Mouse (Mus musculus) thymus, postnatal 14 days (tissue): ENCODE measurements around the gene Abhd8.

ENCODE experiments used
- DNase-seq: peaks from one replicate; pipeline ENCODE4 v3.0.0; 2021

Abhd8 gene

DNA sequence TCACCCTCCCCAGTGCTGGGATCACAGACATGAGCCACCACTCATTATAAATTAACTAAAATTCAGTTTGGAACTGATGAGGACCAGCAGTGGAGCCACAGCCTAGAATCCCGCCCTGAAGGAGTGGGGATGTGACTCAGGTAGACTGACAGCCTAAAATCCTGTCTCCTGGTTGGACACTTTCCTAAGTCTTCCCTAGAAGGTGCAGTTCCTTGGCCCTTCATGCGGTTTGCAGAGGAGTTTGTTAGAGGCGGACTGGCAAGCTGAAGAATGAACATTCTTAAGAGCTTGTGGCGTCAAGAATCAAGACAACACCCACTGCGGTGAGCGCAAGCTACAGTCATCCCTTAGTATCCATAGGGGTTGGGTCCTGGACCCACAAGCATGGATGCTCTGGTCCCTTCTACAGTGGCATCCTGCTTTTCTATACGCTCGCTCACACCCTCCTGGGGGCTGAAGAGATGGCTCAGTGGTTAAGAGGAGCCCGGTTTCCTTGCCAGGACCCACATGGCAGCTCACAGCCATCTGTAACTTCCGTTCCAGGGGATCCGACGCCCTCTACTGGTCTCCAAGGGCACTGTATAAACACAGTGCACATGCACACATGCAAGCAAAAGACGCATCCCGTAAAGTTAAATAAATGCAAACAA, 13.9 kb upstream of the Abhd8 start:
- DNase-seq, result peak; percentile 51

DNA sequence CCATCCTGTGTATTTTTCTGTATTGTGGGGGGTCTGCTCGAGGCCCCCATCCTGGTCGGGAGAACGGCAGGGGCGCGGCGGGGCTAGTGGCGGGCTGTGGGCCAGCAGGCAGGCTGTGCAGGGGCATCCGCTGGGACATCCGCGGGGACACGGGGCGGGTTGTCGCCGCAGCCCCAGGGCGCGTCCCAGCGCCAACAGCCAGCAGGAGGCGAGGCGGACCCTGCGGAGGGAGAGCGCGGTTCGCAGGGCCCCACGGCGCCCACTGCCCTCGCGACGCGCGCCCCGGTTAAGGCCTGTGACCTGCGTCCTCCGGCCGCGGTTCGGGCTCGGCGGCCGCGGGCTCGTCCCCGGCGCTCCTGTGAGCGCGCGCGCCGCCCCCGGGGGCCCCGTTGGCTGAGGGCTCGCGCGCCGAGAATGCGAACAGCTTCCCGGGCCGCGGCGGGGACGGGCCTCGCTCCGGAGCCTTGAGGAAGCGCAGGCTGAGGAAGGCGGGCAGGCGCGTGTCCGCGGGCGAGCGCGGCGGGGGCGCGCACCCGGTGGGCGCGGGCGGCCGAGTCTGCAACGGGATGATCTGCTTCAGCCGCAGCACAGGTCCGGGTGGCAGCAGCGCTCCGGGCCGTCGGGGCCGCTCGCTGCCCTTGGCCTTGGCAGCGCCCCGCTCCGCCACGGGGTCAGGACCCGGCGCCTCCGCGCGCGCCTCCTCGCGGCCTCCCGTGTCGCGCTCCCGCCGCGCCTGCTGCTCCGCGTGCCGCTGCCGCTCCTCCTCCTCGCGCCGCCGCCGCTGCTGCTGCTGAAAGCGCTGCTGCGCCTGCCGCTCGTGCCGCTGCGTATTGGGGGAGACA, 12.9 kb upstream of the Abhd8 start:
- peak; percentile 88 for DNase-seq

DNA sequence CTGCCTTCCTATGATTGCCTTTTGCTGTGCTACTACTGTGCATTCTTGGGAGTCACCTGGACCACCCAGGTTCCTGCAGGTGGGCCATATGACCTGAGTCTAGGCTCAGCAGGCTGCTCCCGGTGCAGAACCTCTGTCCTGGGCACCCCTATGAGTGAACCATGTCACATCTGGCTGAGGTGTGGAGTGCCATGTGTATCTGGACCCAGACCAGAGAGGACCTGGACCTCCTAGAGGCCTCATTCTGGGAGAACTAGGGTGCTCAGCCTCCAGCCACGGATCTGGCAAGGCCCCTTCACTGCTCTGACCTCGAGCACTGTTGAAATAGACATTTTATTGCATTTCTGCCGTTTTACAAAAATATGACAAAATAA, 12.2 kb upstream of the Abhd8 start:
- no peak for DNase-seq

DNA sequence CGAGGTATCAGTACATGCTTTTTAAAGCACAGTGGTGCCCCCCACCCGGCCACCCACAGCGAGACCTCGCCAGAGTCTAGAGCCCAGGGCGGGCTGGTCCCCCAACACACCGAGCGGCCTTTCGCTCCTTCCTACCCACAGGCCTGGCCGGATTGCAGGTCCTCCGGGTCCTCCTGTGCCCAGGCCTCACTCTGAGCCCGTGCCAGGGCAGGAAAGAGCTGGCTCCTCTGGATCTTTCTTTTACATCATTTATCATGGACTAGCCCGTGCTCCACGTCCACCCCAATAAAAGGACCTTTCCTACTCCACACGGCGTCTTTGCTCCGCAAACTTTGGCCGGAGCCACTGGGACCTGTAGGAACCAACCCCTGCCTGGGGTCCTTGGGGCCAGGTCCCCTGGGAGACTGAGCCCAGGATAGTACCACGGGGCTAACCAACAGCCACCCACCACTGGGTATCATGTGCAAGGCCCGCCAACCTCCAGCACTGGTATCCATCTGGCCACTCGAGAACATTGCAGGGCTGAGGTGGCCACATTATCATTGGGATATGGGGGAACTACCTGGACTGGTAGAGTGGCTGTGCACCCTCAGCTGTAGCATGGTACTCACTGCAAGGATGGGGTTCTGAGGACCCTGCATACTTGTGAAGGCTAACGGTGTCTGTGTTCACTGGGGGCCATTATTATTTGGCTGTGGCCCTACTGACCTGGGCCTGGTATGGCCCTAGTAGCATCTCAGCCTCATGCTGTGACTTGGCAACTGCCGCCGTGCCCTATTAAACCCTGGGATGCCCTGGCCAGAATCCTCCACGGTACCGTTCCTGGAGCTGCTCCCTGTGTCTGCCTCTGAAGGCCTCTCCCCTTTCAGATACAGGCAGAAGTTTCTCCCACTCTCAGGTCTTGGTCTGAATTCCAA, 11.6 kb upstream of the Abhd8 start:
- DNase-seq, result no peak

DNA sequence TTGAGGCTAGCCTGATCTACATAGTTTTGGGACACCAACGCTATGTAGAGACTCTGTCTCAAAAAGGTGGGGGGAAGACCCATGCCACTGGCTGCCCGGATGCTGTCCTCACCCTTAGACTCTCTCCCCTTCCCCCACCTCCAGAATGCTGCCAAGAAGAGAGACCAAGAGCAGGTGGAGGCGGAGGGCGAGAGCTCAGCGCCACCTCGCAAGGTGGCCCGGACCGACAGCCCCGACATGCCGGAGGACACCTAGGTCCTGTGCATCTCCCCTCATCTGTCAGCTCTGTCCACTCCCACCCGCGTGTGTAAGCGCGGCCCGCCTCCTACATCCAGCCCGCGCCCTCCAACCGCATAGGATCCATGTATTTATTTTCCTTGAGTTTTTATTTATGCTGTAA, 10.9 kb upstream of the Abhd8 start:
- DNase-seq, result no peak

DNA sequence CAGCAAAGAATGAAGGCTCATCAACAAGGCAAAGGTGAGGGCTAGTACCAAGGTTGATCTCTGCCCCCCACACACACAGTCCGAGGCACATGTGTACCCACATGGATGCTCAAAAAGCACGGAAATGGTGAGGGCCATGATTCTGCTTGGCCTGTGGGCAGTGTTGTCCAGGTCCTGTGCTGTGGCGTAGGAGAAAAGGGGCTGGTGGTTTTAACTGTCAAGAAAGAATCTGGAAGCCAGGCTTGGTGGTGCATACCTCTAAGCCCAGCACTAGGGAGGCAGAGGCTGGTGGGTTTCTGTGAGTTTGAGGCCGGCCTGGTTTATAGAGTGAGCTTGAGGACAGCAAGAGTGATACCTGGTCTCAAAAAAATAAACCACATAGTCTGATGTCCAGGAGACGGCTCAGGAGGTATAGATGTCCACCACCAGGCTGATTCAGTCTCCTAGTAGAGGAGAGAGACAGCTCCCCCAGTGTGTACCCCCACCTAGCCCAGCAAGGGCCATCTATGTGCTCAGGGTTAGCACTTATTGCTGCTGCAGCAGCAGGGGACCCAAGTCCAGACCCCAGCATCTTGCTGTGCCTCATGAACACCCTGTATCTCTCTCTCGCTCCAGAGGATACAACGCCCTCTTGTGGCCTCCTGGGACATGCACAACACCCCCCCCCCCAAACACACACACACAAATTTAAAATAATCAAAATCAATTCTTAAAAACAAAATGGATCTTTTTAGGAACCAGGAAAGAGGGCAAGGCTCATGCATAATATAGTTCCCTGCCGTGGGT, 9.3 kb upstream of the Abhd8 start:
- DNase-seq, result no peak

DNA sequence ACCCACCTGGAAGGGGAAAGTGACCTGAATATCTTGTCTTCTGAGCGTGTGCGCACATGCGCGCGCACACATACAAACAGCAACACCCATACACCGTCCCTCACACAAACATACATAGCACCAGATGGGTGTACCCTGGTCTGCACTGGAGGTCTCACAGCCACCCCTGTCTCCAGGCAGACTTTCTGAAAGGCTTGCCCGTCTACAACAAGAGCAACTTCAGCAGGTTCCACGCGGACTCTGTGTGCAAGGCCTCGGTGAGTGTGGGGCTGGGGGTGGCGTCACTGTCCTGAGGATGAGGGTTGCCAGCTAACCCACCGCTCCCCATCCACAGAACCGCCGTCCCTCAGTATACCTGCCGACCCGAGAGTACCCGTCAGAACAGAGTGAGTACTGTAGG, 8.4 kb upstream of the Abhd8 start:
- no peak for DNase-seq

DNA sequence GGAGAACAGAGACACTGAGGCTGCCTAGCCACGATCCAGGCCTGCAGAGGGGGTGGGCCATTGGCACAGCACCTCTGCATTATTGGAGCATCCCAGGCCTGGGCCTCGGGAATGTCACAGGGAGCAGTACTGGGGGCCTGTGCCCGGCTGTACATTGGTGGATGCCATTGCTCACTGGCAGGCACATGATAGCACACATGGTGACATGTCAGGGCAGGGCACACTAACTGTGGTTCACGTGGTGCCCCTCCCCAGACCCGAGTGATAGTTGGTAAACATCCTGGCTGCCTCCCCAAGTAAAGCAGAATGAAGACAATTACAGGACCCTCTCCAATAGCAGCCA, 7.4 kb upstream of the Abhd8 start:
- no peak for DNase-seq

DNA sequence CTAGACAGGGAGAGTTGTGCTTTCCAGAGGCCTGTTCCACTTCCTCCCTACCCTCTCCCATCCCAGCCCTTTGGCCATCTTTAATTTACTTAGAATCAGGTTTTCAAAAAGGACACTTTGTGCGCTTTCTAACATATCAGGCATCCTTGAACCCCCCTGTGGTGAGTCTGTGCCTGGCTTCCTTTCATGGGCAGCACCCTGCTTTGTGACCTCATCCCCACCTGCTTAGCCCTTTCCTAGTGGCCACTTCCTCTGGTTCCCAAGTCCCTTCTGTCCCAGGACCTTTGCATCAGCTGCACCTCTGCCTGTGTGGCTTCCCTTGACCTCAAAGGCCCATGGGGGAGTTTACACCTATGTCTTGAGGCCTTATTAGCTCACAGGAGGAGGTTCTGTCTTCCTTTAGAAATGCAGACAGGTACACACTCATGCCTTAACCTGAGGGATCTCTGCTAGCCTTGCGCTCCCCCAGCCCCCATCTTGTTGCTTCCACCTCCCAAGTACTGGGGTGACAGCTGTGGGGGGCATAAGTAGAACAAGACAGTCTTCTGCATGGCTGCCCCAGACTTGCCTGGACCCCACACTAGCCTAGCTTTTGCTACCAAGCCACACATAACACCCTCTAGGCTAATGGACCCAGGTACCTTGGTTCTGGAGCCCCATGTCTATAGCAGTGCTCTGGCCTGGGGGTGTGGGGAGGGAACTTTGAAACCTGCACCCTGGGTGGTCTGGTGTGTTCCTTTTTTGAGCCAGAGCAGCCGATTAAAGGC, 6.9 kb upstream of the Abhd8 start:
- DNase-seq, result no peak

DNA sequence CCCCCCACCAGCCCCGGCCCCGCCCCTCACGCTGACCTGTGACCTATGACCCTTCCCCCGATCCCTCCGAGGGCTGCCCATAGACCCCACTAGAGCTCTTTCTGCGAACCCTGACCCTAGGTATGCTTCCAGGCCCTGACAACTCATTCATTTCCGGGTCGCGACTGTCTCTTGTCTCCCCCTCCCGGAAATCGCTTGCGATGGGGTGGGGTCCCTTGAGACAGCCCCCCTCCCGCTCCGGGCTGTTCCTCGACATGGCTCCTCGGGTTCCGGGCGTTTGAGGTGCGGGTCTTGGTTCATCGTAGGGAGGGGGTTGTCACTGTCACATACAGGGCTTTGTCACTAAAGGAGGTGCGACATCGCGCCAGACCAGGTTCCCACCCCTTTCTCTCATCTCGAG, 6.0 kb upstream of the Abhd8 start:
- peak; percentile 77 for DNase-seq

DNA sequence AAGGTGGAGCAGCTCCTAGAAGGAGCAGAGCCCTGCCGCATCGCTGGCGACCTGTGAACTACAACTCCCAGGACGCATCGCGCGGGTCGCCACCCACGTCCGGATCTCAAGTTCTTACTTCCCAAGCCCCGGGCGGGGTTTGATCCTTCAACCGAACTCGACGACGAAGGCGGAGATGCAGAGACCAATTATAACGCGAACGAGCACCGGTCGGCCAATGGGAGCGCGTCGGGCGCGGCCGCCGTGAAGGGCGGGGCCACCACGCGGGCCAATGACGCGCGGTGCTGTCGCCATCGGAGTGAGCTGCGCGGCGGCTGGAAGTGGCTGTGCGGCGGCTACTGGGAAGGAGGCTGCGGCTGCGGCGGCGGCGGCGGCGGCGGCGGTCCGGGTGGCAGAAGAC, 5.5 kb upstream of the Abhd8 start, which contains the start of gene Dda1:
Gene Dda1 (plus strand): TSS at position 284 of the 400 bp plus-strand sequence.
- peak; percentile 98 for DNase-seq

DNA sequence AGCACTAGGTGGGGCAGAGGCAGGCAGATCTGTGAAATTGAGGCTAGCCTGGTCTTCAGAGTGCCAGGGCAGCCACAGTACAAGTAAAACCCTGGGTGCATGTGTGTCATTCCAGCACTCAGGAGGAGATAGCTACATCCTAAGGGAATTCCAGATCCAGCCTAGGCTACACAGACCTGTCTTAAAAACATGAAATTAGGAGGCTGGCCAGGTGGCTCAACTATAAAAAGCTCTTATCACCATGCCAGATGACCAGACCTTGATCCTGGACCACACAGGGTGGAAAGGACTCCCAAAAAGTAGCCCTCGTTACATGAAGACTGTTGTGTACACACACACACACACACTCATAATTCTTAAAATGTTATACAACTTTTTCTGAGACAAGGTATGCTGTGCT, 4.5 kb upstream of the Abhd8 start:
- DNase-seq, result no peak

DNA sequence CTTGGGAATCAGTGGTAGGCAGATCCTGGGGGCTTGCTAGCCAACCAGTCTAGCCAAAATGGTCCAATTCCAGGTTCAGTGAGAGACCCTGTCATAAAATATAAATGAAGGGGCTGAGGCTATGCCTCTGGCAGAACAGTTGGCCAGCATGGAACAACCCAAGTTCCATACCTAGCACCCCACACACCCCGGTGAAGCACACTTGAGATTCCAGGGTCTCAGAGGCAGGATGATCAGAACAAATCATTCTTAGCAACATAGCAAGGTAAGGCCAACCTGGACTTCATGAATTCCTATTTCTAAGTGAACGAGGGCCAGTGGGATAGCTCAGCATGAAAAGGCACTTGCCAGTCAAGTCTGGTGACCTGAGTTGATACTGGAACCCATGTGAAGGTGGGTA, 3.7 kb upstream of the Abhd8 start:
- DNase-seq, result no peak

DNA sequence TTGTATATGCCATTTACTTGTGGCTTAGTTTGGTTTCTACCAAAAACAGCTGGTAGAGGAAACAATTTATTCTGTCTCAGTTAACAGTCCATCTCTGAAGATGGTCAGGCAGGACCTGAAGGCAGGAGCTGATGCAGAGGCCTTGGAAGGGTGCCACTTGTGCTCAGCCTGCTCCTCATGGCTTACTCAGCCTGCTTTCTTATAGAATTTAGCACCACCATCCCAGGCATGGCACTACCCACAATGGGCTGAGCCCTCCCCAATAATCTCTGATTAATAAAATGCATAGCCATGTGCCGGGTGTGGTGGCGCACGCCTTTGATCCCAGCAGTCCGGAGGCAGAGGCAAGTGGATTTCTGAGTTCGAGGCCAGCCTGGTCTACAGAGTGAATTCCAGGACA, 2.7 kb upstream of the Abhd8 start:
- DNase-seq, result no peak

DNA sequence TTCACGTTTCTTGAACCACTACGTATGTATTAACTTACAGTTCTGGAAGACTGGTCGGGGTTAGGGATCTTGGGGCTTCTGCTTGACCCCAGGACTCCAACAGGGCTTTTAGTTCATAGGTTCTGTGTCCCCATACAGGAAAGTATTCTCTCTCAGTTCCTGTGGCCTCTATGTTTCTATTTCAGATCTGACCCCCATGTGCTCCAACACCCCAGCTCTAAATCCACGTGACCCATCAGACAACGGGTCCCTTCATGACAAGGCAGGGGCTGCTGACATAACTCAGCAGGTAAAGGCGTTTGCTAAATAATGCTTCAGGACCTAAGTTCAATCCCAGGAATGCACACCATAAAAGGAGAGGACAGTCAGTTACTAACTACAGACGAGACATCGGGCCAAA, 2.3 kb upstream of the Abhd8 start:
- DNase-seq, result no peak

DNA sequence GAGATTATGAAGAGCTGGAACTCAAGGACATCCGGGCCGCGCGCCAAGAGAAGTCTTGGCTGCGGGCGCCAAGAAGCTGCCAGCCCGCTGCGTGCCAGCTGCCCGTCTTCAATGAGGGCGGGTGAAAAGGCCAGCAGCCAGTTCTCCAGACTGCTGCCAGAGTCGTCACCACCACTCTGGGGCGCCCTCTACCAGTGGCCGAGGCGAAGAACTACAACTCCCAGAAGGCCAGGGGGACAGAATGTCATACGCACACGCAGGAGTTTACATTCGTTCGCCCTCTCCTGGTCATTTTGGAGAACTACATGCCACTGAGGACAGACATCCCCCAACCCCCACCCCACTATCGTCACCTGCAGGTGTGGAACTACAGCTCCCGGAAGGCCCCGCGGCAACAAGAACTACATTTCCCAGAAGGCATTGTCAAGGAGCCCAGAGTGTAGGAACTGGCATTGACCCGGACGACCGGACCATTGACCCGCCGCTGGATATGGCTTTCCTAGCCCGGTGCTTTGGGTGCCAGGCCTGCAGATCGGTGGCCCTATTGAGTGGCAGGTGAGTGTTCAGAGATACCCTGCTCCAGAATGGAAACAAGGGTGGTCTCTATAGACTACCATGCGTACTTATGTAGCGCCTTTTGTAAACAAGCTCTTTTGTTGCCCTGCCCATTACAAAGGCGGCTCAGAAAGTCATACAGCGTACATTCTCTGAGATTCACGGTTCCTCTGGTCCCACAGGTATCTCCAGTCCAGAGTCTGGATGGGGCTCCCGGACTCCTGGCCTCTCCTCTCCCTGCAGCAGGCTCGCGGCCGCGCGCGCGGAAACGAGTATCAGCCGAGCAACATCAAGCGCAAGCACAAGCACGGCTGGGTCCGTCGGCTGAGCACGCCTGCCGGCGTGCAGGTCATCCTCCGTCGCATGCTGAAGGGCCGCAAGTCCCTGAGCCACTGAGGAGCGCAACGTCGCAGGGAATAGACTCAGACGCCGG, 1.4 kb upstream of the Abhd8 start, which contains the start of gene Mrpl34:
Gene Mrpl34 (plus strand): TSS at position 447 of the 988 bp plus-strand sequence.
- DNase-seq, result peak; percentile 98

DNA sequence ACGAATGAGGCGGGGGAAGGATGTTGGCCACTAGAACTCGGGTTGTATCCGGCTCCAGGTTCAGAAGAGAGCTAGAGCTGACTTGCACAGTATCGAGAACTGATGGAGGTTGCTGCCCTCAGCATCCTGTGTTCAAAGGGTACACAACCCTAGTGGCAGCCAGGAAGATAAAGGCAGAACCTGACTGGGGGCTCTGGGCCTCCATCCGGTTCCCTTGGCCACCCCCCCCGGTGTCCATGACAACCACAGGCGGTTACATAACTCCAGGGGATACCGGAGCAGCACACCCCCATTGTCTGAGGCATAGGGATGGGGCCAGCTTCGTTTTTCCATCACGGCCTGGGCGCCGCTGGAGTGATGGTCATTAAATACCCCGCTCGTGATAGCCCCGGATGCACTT, 669 bp downstream of the Abhd8 start:
- DNase-seq, result peak; percentile 91

DNA sequence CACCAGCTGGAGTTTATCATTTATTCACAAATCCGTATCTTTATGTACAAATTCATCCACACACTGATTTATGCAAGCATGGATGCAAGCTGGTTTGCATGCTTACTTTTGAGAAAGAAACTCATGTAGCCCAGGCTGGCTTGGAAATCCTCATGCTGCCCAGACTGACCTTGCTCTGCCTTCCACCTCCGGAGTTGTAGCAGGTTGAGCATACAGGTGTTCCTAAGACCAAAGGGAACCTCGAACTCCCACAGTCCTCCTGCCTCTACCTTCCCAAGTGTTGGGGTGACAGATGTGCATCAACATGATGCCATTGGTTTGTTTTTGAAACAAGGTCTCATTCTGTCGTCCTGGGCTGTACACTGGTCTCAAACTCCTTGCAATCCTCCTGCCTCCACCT, 1.3 kb downstream of the Abhd8 start:
- DNase-seq, result no peak

DNA sequence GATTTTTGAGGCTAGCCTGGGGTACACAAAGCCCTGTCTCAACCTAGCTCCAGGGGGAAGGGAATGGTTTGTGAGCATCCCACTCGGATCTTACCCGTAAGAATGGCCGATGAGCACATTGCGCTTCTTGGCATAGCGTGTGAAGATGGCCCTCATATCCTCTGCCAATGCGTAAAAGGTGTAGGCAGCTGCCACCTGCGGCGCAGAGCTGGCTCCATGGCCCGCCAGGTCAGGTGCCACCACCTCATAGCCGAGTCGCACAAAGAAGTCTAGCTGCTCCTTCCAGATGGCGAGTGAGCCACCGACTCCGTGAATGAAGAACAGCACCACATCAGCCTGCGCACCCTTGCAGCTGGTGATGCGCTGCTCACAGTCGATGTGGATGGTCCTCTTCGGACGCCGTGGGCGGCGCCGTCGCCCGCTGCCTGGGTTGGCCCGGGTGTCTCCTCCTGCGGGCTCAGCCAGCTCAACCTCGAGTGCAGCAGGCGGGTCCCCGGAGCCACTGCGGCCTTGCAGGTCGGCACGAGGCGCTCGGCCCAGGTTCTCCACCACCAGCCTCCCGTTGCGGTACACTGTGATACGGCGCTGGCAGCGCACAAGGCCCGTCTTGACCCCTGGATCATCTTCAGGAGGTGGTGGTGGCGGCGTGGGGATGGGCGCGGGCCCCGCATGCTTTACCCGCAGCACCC, 2.2 kb downstream of the Abhd8 start:
- DNase-seq, result no peak

DNA sequence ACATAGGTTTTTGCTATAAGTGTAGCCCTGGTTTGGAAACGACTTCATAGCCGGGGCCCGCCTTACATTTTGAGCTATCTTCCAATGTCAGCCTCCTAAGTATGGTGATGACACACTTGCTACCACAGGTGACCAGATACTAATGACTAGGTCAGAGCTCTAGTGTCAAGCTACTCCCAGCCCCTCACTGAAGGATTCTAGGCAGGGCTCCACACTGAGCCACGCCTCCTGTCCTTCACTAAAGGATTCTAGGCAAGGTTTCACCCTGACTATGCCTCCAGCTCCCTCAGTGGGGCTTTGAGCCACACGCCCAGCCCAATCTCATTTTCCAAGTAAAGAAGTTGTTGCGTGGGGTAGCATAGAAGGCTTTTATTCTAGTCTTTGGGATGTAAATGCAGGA, 2.7 kb downstream of the Abhd8 start:
- no peak for DNase-seq
